8 mouse cellular contexts compared by ENCODE assay signal in genomic region chr1:93755618-93756017, GRCm38 (mm10). TPM values are rescaled to one million over a fixed set of nuclear protein-coding genes. Genes with fewer than 3 reads are reported as not detected.
DNase-seq lines count a peak whose midpoint lies in the region; ATAC-seq and TF ChIP-seq lines count a peak whose summit lies in the region.

No protein-coding gene starts in this region.

- TF ChIP-seq CTCF in layer of hippocampus, adult 2 months (conservative IDR thresholded peaks at IDR 0.05), result no peak

- peak overlapping the region; percentile 69 for H3K4me3 ChIP-seq in layer of hippocampus, adult 2 months
- peak overlapping the region; percentile 98 for H3K4me3 ChIP-seq in embryonic facial prominence, embryonic 13.5 days
- peak overlapping the region; percentile 98 for H3K4me3 ChIP-seq in limb, embryonic 10.5 days
- peak overlapping the region; percentile 95 for H3K4me3 ChIP-seq in neural tube, embryonic 12.5 days

- WGBS in embryonic facial prominence, embryonic 13.5 days, result 29% methylated on average over 7 of the region's 7 CpGs
- WGBS in limb, embryonic 10.5 days, result 37% methylated on average over 7 of the region's 7 CpGs
- WGBS in neural tube, embryonic 12.5 days, result 33% methylated on average over 7 of the region's 7 CpGs

- peaks cover 26% of the 10 kb centered on the region for H3K4me1 ChIP-seq in embryonic facial prominence, embryonic 13.5 days
- H3K4me1 ChIP-seq in limb, embryonic 10.5 days, result peaks cover 12% of the 10 kb centered on the region
- peaks cover 18% of the 10 kb centered on the region for H3K4me1 ChIP-seq in neural tube, embryonic 12.5 days

- peaks cover 1% of the 10 kb centered on the region for H3K36me3 ChIP-seq in embryonic facial prominence, embryonic 13.5 days
- peaks cover 6% of the 10 kb centered on the region for H3K36me3 ChIP-seq in limb, embryonic 10.5 days
- peaks cover under 1% of the 10 kb centered on the region; the same call in 1 of the 2 replicates for H3K36me3 ChIP-seq in neural tube, embryonic 12.5 days

- peak overlapping the region; percentile 91 for H3K9ac ChIP-seq in embryonic facial prominence, embryonic 13.5 days
- peak overlapping the region; percentile 89 for H3K9ac ChIP-seq in neural tube, embryonic 12.5 days

- ATAC-seq in embryonic facial prominence, embryonic 13.5 days (ENCODE audit: insufficient number of reproducible peaks, insufficient read depth, low FRiP score, low TSS enrichment, low read depth), result no peak
- no peak for ATAC-seq in neural tube, embryonic 12.5 days (ENCODE audit: low FRiP score, low read depth)
- ATAC-seq in megakaryocyte-erythroid progenitor cell, adult 5-6 weeks (replicated peaks; ENCODE audit: low FRiP score, low TSS enrichment, poor library complexity, severe bottlenecking), result no peak

- no peaks in the 10 kb centered on the region for H3K27me3 ChIP-seq in embryonic facial prominence, embryonic 13.5 days
- no peaks in the 10 kb centered on the region for H3K27me3 ChIP-seq in limb, embryonic 10.5 days (ENCODE audit: low read depth, poor library complexity, severe bottlenecking)
- no peaks in the 10 kb centered on the region for H3K27me3 ChIP-seq in neural tube, embryonic 12.5 days (replicated peaks)

- H3K9me3 ChIP-seq in embryonic facial prominence, embryonic 13.5 days, result no peaks in the 10 kb centered on the region
- no peaks in the 10 kb centered on the region for H3K9me3 ChIP-seq in limb, embryonic 10.5 days (replicated peaks)
- H3K9me3 ChIP-seq in neural tube, embryonic 12.5 days, result no peaks in the 10 kb centered on the region

- DNase-seq in layer of hippocampus, adult 2 months (ENCODE audit: low spot score in 2 of 2), result no peak
- no peak for DNase-seq in layer of hippocampus, postnatal 14 days (ENCODE audit: low spot score in 2 of 2)
- DNase-seq in limb, embryonic 10.5 days (ENCODE audit: low spot score), result no peak
- DNase-seq in layer of hippocampus, postnatal 25 days (ENCODE audit: extremely low spot score in 1 of 2, low spot score in 1 of 2), result no peak
- DNase-seq in testis, postnatal 14 days (ENCODE audit: low spot score), result no peak

- H3K4me2 ChIP-seq in embryonic facial prominence, embryonic 13.5 days, result peak overlapping the region; percentile 86
- peak overlapping the region; percentile 91 for H3K4me2 ChIP-seq in neural tube, embryonic 12.5 days (replicated peaks)

- H3K27ac ChIP-seq in layer of hippocampus, adult 2 months, result no peak overlapping the region
- H3K27ac ChIP-seq in embryonic facial prominence, embryonic 13.5 days, result no peak overlapping the region; the same call in 1 of the 2 replicates
- peak overlapping the region; percentile 94 for H3K27ac ChIP-seq in limb, embryonic 10.5 days
- no peak overlapping the region for H3K27ac ChIP-seq in neural tube, embryonic 12.5 days

RNA-seq across cellular contexts. Expression of gene Thap4, which starts 1.0 kb away (rescaled TPM):
- 10 to 100 TPM; 35.2 to 35.4 TPM for total RNA-seq in layer of hippocampus, adult 2 months (2021)
- total RNA-seq in layer of hippocampus, postnatal 14 days (2021), result 10 to 100 TPM; 30.9 to 31.7 TPM
- 58.4 and 58.9 TPM in 2 replicates for polyA plus RNA-seq in embryonic facial prominence, embryonic 13.5 days (2015; fragmentation: Nextera tagmentation; extraction: Ambion mirVana)
- 54.8 and 56.3 TPM in 2 replicates for polyA plus RNA-seq in limb, embryonic 10.5 days (2016; fragmentation: Nextera tagmentation; extraction: Ambion mirVana)
- 36.0 and 36.7 TPM in 2 replicates for polyA plus RNA-seq in neural tube, embryonic 12.5 days (2016; fragmentation: Nextera tagmentation; extraction: Ambion mirVana)
- total RNA-seq in layer of hippocampus, postnatal 25 days (2021), result 10 to 100 TPM; 31.8 to 34.5 TPM
- total RNA-seq in megakaryocyte-erythroid progenitor cell, adult 5-6 weeks (2014; fragmentation: Nextera tagmentation), result 23.6 and 35.0 TPM in 2 replicates
- total RNA-seq in megakaryocyte-erythroid progenitor cell, adult 5-6 weeks (2017), result 16.5 and 30.0 TPM in 2 replicates

RNA-seq across cellular contexts. Expression of gene Atg4b, which starts 4.3 kb away (rescaled TPM):
- total RNA-seq in layer of hippocampus, adult 2 months (2021), result 10 to 100 TPM; 81.6 to 85.2 TPM
- 10 to 100 TPM; 68.8 to 72.9 TPM for total RNA-seq in layer of hippocampus, postnatal 14 days (2021)
- polyA plus RNA-seq in embryonic facial prominence, embryonic 13.5 days (2015; fragmentation: Nextera tagmentation; extraction: Ambion mirVana), result 90.4 and 92.3 TPM in 2 replicates
- polyA plus RNA-seq in limb, embryonic 10.5 days (2016; fragmentation: Nextera tagmentation; extraction: Ambion mirVana), result 91.8 and 95.8 TPM in 2 replicates
- 116 and 119 TPM in 2 replicates for polyA plus RNA-seq in neural tube, embryonic 12.5 days (2016; fragmentation: Nextera tagmentation; extraction: Ambion mirVana)
- total RNA-seq in layer of hippocampus, postnatal 25 days (2021), result 10 to 100 TPM; 83.3 to 84.7 TPM
- total RNA-seq in megakaryocyte-erythroid progenitor cell, adult 5-6 weeks (2014; fragmentation: Nextera tagmentation), result 57.9 and 79.1 TPM in 2 replicates
- total RNA-seq in megakaryocyte-erythroid progenitor cell, adult 5-6 weeks (2017), result 55.6 and 116 TPM in 2 replicates

RNA-seq across cellular contexts. Expression of gene Dtymk, which starts 46.1 kb away (rescaled TPM):
- total RNA-seq in layer of hippocampus, adult 2 months (2021), result 10 to 100 TPM; 52.6 to 58.0 TPM
- 10 to 100 TPM; 56.8 to 64.0 TPM for total RNA-seq in layer of hippocampus, postnatal 14 days (2021)
- polyA plus RNA-seq in embryonic facial prominence, embryonic 13.5 days (2015; fragmentation: Nextera tagmentation; extraction: Ambion mirVana), result 267 and 281 TPM in 2 replicates
- 280 and 304 TPM in 2 replicates for polyA plus RNA-seq in limb, embryonic 10.5 days (2016; fragmentation: Nextera tagmentation; extraction: Ambion mirVana)
- 187 TPM in 2 replicates for polyA plus RNA-seq in neural tube, embryonic 12.5 days (2016; fragmentation: Nextera tagmentation; extraction: Ambion mirVana)
- total RNA-seq in layer of hippocampus, postnatal 25 days (2021), result 10 to 100 TPM; 56.9 TPM
- 264 and 315 TPM in 2 replicates for total RNA-seq in megakaryocyte-erythroid progenitor cell, adult 5-6 weeks (2014; fragmentation: Nextera tagmentation)
- 217 and 254 TPM in 2 replicates for total RNA-seq in megakaryocyte-erythroid progenitor cell, adult 5-6 weeks (2017)

RNA-seq across cellular contexts. Expression of gene Ing5, which starts 48.1 kb away (rescaled TPM):
- total RNA-seq in layer of hippocampus, adult 2 months (2021), result 10 to 100 TPM; 12.6 to 14.2 TPM
- 10 to 100 TPM in 1 of 2 experiments, 1 to 10 TPM in 1; 9.0 to 11.1 TPM for total RNA-seq in layer of hippocampus, postnatal 14 days (2021)
- polyA plus RNA-seq in embryonic facial prominence, embryonic 13.5 days (2015; fragmentation: Nextera tagmentation; extraction: Ambion mirVana), result 16.1 and 16.5 TPM in 2 replicates
- polyA plus RNA-seq in limb, embryonic 10.5 days (2016; fragmentation: Nextera tagmentation; extraction: Ambion mirVana), result 21.4 and 22.7 TPM in 2 replicates
- 12.4 and 14.0 TPM in 2 replicates for polyA plus RNA-seq in neural tube, embryonic 12.5 days (2016; fragmentation: Nextera tagmentation; extraction: Ambion mirVana)
- total RNA-seq in layer of hippocampus, postnatal 25 days (2021), result 10 to 100 TPM in 1 of 2 experiments, 1 to 10 TPM in 1; 9.6 to 13.2 TPM
- 17.9 and 18.0 TPM in 2 replicates for total RNA-seq in megakaryocyte-erythroid progenitor cell, adult 5-6 weeks (2014; fragmentation: Nextera tagmentation)
- total RNA-seq in megakaryocyte-erythroid progenitor cell, adult 5-6 weeks (2017), result 44.7 and 53.8 TPM in 2 replicates
